Comparison of ENCODE assay signal across 11 mouse cellular contexts in the genomic region with DNA sequence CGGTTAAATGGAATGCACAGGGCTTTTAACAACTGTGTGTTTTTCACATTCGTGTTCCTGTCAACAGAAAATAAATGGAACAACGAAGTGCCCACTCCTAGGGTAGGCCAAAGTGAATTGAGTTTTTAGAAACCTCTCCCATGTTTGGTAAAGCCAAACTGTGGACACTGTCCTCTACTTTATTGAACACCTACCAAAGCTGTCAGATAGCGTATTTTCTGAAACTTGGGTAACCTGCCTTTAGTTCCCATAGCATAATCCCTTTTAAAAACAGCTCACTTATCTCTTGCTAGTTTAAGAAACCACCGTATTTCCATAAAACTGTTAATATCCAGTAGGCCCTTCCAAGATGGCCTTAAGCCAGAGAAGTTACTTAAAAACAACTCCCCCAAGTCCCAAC. TPM values are rescaled to one million over a fixed set of nuclear protein-coding genes. Genes with fewer than 3 reads are reported as not detected.
A peak's percentile ranks its signal among the peaks of the same experiment; 100 is the strongest.
DNase-seq lines count a peak whose midpoint lies in the region; ATAC-seq and TF ChIP-seq lines count a peak whose summit lies in the region.
"Had no signal": no experiment of that assay in that cellular context is flagged by ENCODE, and none has a peak within 500 bp of the region (broad histone marks: within the 10 kb centered on the region; RNA-seq: fewer than 3 reads in every experiment).

No protein-coding gene starts in this region.

- peak overlapping the region in 1 of 2 experiments; percentile 81; a peak in 2 of 4 replicates for H3K4me3 ChIP-seq in heart, embryonic 14.5 days (ENCODE audit: control insufficient read depth in 1 of 2, insufficient read depth in 1 of 2, low read depth in 1 of 2, low read length in 2 of 2)
- H3K4me3 ChIP-seq in thymus, adult 2 months (ENCODE audit: control insufficient read depth, insufficient read depth, low read length): no peak overlapping the region
- H3K4me3 ChIP-seq in intestine, embryonic 14.5 days (ENCODE audit: low read depth, low read length): peak overlapping the region; percentile 95; the same call in 1 of the 2 replicates

- TF ChIP-seq POLR2A in thymus, adult 2 months (IDR thresholded peaks at IDR 0.05; ENCODE audit: control insufficient read depth, extremely low read depth, insufficient read depth, low read length, poor library complexity): no peak

- peak overlapping the region in 1 of 2 experiments; percentile 92; a peak in 1 of 4 replicates for H3K27ac ChIP-seq in heart, embryonic 14.5 days (replicated peaks in 1 of 2; ENCODE audit: control insufficient read depth in 1 of 2, insufficient read depth in 1 of 2, low read depth in 2 of 2, low read length in 2 of 2)
- peak overlapping the region; percentile 88; the same call in 1 of the 2 replicates for H3K27ac ChIP-seq in thymus, adult 2 months (ENCODE audit: control insufficient read depth, insufficient read depth, low read length)
- H3K27ac ChIP-seq in intestine, embryonic 14.5 days (ENCODE audit: low read depth): no peak overlapping the region; the same call in 1 of the 2 replicates

- no peak overlapping the region for H3K9ac ChIP-seq in heart, embryonic 14.5 days (ENCODE audit: low read length)
- no peak overlapping the region for H3K9ac ChIP-seq in intestine, embryonic 14.5 days (ENCODE audit: low read length)

- no peaks in the 10 kb centered on the region for H3K27me3 ChIP-seq in heart, embryonic 14.5 days (ENCODE audit: control insufficient read depth, insufficient read depth, low read length)
- H3K27me3 ChIP-seq in thymus, adult 2 months (ENCODE audit: control insufficient read depth, insufficient read depth, low read length): no peaks in the 10 kb centered on the region
- no peaks in the 10 kb centered on the region for H3K27me3 ChIP-seq in intestine, embryonic 14.5 days (replicated peaks; ENCODE audit: control insufficient read depth, insufficient read depth, low read length)

- DNase-seq in heart, adult 18-20 months: no peak
- no peak for DNase-seq in thymus, adult 2 months
- no peak for DNase-seq in thymus, postnatal 25 days
- DNase-seq in intestine, embryonic 14.5 days (ENCODE audit: low spot score): peak; percentile 21
- DNase-seq in urinary bladder, postnatal 25 days (ENCODE audit: low spot score): no peak
- no peak for DNase-seq in urinary bladder, postnatal 4 days (ENCODE audit: low spot score in 2 of 2)
- DNase-seq in yolk sac, embryonic 10.5 days (ENCODE audit: low spot score): no peak
- DNase-seq: cerebellum, postnatal 10 days; gastrocnemius, postnatal 25 days; right cerebral cortex, postnatal 14 days had no signal

- H3K36me3 ChIP-seq in heart, embryonic 14.5 days (ENCODE audit: control insufficient read depth, insufficient read depth, low read length): peaks cover 70% of the 10 kb centered on the region
- peaks cover 24% of the 10 kb centered on the region for H3K36me3 ChIP-seq in thymus, adult 2 months (ENCODE audit: control insufficient read depth, insufficient read depth, low read length)
- peaks cover 56% of the 10 kb centered on the region for H3K36me3 ChIP-seq in intestine, embryonic 14.5 days (ENCODE audit: control insufficient read depth, insufficient read depth, low read length)

- H3K4me1 ChIP-seq in heart, embryonic 14.5 days (ENCODE audit: control insufficient read depth in 2 of 2, insufficient read depth in 2 of 2, low read length in 2 of 2): peaks cover 2 to 8% of the 10 kb centered on the region in 2 experiments; a peak in 3 of 4 replicates
- peaks cover 2% of the 10 kb centered on the region for H3K4me1 ChIP-seq in thymus, adult 2 months (replicated peaks; ENCODE audit: control insufficient read depth, insufficient read depth, low read length)
- H3K4me1 ChIP-seq in intestine, embryonic 14.5 days (replicated peaks; ENCODE audit: control insufficient read depth, insufficient read depth, low read length): peaks cover 6% of the 10 kb centered on the region

- no peak for ATAC-seq in heart, embryonic 14.5 days (ENCODE audit: insufficient number of reproducible peaks, insufficient read depth, low FRiP score, low read depth)
- ATAC-seq in intestine, embryonic 14.5 days (replicated peaks; ENCODE audit: low FRiP score, low TSS enrichment, low read depth): no peak

- peak overlapping the region; percentile 71 for H3K4me2 ChIP-seq in heart, embryonic 14.5 days (ENCODE audit: low read length)
- peak overlapping the region; percentile 36 for H3K4me2 ChIP-seq in intestine, embryonic 14.5 days (ENCODE audit: low read length)

- H3K9me3 ChIP-seq in heart, embryonic 14.5 days (ENCODE audit: control insufficient read depth, low read length): no peaks in the 10 kb centered on the region
- H3K9me3 ChIP-seq in intestine, embryonic 14.5 days (ENCODE audit: control insufficient read depth, low read length): no peaks in the 10 kb centered on the region

- TF ChIP-seq CTCF in thymus, adult 2 months (IDR thresholded peaks at IDR 0.05; ENCODE audit: borderline replicate concordance, control insufficient read depth, extremely low read depth, insufficient read depth, low read length, poor library complexity): no peak

- 77% methylated on average over 5 of the region's 5 CpGs for WGBS in heart, embryonic 14.5 days
- WGBS in thymus, adult 2 months: 96% methylated on average over 5 of the region's 5 CpGs
- 86% methylated on average over 5 of the region's 5 CpGs for WGBS in intestine, embryonic 14.5 days

RNA-seq across cellular contexts. Expression of a gene that starts 0.9 kb away (rescaled TPM):
- 26.0 and 26.5 TPM in 2 replicates for polyA plus RNA-seq in heart, embryonic 14.5 days (2014; fragmentation: Nextera tagmentation; extraction: Ambion mirVana)
- 10 to 100 TPM; 11.1 to 12.3 TPM for total RNA-seq in heart, adult 18-20 months (2021)
- 39.8 and 44.3 TPM in 2 replicates for polyA plus RNA-seq in thymus, adult 2 months (2012; rRNA removed)
- 33.8 and 37.8 TPM in 2 replicates for polyA plus RNA-seq in intestine, embryonic 14.5 days (2014; fragmentation: Nextera tagmentation; extraction: Ambion mirVana)
